Mouse (Mus musculus): ENCODE measurements at regions not wholly inside any gene's neighbourhood (a gene's known extent, or its start where the extent isn't known, plus 50 kb on each side); places are given as distances from the start of the nearest gene placed in this dataset.

DNA sequence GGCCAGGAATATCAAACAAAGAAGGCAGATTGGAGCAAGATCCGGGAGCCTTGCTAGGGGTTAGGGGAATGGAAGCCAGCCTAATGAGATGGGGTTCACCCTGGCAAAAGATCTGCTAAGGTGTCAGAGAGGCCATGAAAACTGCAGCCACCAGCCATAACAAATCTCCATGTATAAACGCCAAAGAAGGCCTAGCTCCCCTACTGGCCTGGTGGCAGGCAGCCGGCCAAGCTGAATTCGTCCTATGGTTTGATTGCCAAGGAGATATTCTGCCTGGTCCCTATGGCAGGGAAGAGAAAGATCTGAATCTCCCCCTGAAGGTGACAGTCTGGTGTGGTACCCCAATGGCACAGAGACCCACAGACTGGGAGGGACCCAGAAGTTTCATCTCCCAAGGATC lies 104.8 kb upstream of the E030018B13Rik start:
- no peak for DNase-seq

GRCm38 (mm10) chr7:63815531-63815930 lies 101.1 kb upstream of the E030018B13Rik start:
- DNase-seq: no peak

GRCm38 (mm10) chr7:63816056-63816941 lies 100.4 kb upstream of the E030018B13Rik start:
- peak; percentile 44 for DNase-seq

DNA sequence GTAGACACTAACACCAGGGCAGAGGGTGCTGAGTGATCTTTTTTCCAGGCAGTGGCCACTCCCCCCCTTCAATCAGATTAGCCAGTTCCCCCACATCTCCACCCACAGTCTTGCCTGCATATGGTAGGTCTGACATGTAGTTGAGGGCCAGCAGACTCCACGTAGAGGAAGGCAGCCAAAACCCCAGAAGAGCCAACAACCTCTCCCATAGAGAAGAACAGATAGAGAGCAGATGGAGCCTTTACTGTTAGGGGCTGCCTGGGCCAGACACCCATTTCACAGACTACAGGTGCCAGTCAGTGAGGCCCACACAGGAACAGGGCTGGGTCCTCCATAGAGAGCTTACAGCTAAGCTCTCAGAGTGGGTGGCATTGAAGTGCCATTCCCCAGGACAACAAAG lies 99.2 kb upstream of the E030018B13Rik start:
- DNase-seq: no peak

DNA sequence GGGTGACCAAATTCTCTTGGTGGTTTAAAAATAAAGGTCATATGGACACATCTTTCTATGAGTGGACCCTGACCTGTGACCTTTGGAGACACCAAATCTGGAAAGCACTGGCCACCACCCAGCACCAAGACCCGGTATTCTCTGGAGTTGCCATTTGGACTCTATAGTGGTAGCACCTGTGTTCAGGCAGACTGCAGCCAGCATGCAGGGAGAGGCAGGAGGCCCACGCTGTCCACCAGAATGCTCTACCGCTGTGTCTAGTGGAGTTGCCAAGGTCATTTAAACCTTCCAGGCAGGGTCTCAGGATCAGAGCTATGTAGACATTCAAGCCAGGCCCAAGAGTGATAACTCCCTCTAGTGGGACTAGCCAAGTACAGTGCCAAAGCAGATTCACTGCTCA lies 98.6 kb upstream of the E030018B13Rik start:
- no peak for DNase-seq

- no peak for DNase-seq
Measured at GRCm38 (mm10) chr7:63820286-63820685, 96.4 kb upstream of the E030018B13Rik start.

- no peak for DNase-seq
Measured at GRCm38 (mm10) chr7:63822001-63822400, 94.7 kb upstream of the E030018B13Rik start.

- peak; percentile 67 for DNase-seq
Measured at GRCm38 (mm10) chr7:63824009-63824408, 92.6 kb upstream of the E030018B13Rik start.

- DNase-seq: no peak
Measured at GRCm38 (mm10) chr7:63829362-63829920, 87.2 kb upstream of the E030018B13Rik start.

DNA sequence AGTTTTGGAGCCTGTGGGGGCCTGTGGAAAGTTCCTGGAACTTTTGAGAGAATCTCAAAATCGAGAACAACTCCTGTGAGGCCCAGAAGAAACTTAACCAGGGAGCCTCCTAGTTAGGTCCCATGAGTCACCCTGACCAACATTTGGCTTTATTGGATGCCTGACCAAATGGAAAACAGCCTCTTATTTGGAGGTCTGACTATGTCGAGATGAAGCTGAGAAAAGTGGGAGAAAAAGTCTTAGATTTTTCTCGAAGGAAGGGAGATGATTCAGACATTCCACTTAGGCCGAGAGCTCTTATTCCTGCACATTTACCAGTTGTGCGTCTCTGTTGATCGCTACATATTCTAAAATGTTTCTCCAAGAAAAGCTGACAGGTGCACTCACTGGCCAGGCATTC lies 83.0 kb upstream of the E030018B13Rik start:
- no peak for DNase-seq

- DNase-seq: no peak
Measured at GRCm38 (mm10) chr7:63835958-63836357, 80.7 kb upstream of the E030018B13Rik start.

Data from kidney, postnatal 14 days (tissue).